Comparison of ENCODE assay signal across 10 mouse cellular contexts in the genomic region with DNA sequence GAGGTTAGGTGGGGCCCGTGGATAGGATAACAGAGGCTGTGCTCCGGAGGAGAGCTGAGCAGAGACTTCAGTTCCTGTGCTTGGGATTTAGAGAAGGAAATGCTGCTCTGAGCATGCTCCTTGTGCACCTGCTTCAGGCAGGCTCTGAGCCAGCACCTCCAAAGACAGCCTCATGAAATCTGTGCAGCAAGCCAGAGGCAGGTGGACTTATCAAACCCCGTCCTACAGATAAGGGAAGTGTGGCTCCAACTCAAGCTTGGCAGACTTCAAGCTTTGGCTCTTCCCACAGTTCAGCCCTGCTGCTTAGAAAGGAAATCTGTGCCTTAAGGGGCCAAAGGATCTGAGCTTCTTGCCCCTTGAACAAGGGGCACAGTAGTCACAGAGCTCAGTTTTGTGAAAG. TPM values are rescaled to one million over a fixed set of nuclear protein-coding genes. Genes with fewer than 3 reads are reported as not detected.
A peak's percentile ranks its signal among the peaks of the same experiment; 100 is the strongest.
DNase-seq lines count a peak whose midpoint lies in the region; ATAC-seq and TF ChIP-seq lines count a peak whose summit lies in the region.
"Had no signal": no experiment of that assay in that cellular context is flagged by ENCODE, and none has a peak within 500 bp of the region (broad histone marks: within the 10 kb centered on the region; RNA-seq: fewer than 3 reads in every experiment).

No protein-coding gene starts in this region.

- peak; percentile 60 to 72 for DNase-seq in cerebellum, adult 2 months
- DNase-seq in cerebellum, postnatal 4 days (ENCODE audit: low spot score in 2 of 2), result no peak
- no peak for DNase-seq in midbrain, embryonic 10.5 days (ENCODE audit: low spot score)
- DNase-seq in midbrain, embryonic 11.5 days (ENCODE audit: low spot score, missing footprints), result no peak
- no peak for DNase-seq in intestine, embryonic 14.5 days (ENCODE audit: low spot score)
- no peak for DNase-seq in layer of hippocampus, postnatal 14 days (ENCODE audit: low spot score in 2 of 2)
- DNase-seq in embryo, embryonic 10.5 days (ENCODE audit: low spot score), result no peak
- DNase-seq: adrenal gland, postnatal 10 days; gastrocnemius, postnatal 36 days had no signal

- H3K4me1 ChIP-seq in cerebellum, adult 2 months (ENCODE audit: control insufficient read depth, insufficient read depth, low read length), result peaks cover 39% of the 10 kb centered on the region
- H3K4me1 ChIP-seq in midbrain, embryonic 10.5 days, result peaks cover 63% of the 10 kb centered on the region
- H3K4me1 ChIP-seq in midbrain, embryonic 11.5 days (ENCODE audit: control insufficient read depth, insufficient read depth, low read length), result peaks cover 24% of the 10 kb centered on the region
- peaks cover 63% of the 10 kb centered on the region for H3K4me1 ChIP-seq in intestine, embryonic 14.5 days (replicated peaks; ENCODE audit: control insufficient read depth, insufficient read depth, low read length)
- peaks cover 54% of the 10 kb centered on the region for H3K4me1 ChIP-seq in stomach, embryonic 16.5 days (ENCODE audit: control insufficient read depth, insufficient read depth, low read length)

- H3K4me3 ChIP-seq in cerebellum, adult 2 months (replicated peaks; ENCODE audit: insufficient read depth, low read depth, low read length), result no peak overlapping the region
- H3K4me3 ChIP-seq in midbrain, embryonic 10.5 days, result no peak overlapping the region
- H3K4me3 ChIP-seq in midbrain, embryonic 11.5 days (ENCODE audit: low read depth, low read length), result no peak overlapping the region
- no peak overlapping the region for H3K4me3 ChIP-seq in intestine, embryonic 14.5 days (ENCODE audit: low read depth, low read length)
- no peak overlapping the region for H3K4me3 ChIP-seq in stomach, embryonic 16.5 days (replicated peaks; ENCODE audit: low read length)

- H3K9me3 ChIP-seq in midbrain, embryonic 10.5 days (replicated peaks), result no peaks in the 10 kb centered on the region
- H3K9me3 ChIP-seq in midbrain, embryonic 11.5 days (ENCODE audit: control insufficient read depth, low read length), result no peaks in the 10 kb centered on the region
- H3K9me3 ChIP-seq in intestine, embryonic 14.5 days (ENCODE audit: control insufficient read depth, low read length), result no peaks in the 10 kb centered on the region
- H3K9me3 ChIP-seq in stomach, embryonic 16.5 days (replicated peaks; ENCODE audit: control insufficient read depth, low read length), result no peaks in the 10 kb centered on the region

- H3K4me2 ChIP-seq in midbrain, embryonic 11.5 days, result no peak overlapping the region
- H3K4me2 ChIP-seq in intestine, embryonic 14.5 days (ENCODE audit: low read length), result 0 out of 2 replicates have a peak overlapping the region, but pooled peaks have one; percentile 8
- H3K4me2 ChIP-seq in stomach, embryonic 16.5 days (ENCODE audit: low read depth, low read length), result peak overlapping the region; percentile 28

- H3K36me3 ChIP-seq in midbrain, embryonic 10.5 days, result peaks cover 14% of the 10 kb centered on the region
- H3K36me3 ChIP-seq in midbrain, embryonic 11.5 days (ENCODE audit: control insufficient read depth, insufficient read depth, low read length), result no peaks in the 10 kb centered on the region; the same call in 1 of the 2 replicates
- H3K36me3 ChIP-seq in intestine, embryonic 14.5 days (ENCODE audit: control insufficient read depth, insufficient read depth, low read length), result no peaks in the 10 kb centered on the region
- no peaks in the 10 kb centered on the region for H3K36me3 ChIP-seq in stomach, embryonic 16.5 days (ENCODE audit: control insufficient read depth, insufficient read depth, low read length)

- H3K27ac ChIP-seq in cerebellum, adult 2 months (ENCODE audit: insufficient read depth, low read length), result no peak overlapping the region
- H3K27ac ChIP-seq in midbrain, embryonic 10.5 days (replicated peaks), result 0 out of 2 replicates have a peak overlapping the region, but pooled peaks have one; percentile 3
- no peak overlapping the region for H3K27ac ChIP-seq in midbrain, embryonic 11.5 days (ENCODE audit: low read depth, low read length)
- peak overlapping the region; percentile 34; the same call in 1 of the 2 replicates for H3K27ac ChIP-seq in intestine, embryonic 14.5 days (ENCODE audit: low read depth)
- H3K27ac ChIP-seq in stomach, embryonic 16.5 days (ENCODE audit: low read length), result peak overlapping the region; percentile 81

- TF ChIP-seq POLR2A in cerebellum, adult 2 months (IDR thresholded peaks at IDR 0.05; ENCODE audit: borderline replicate concordance, insufficient read depth, low read length), result no peak

- WGBS in cerebellum, adult 2 months, result 5% methylated on average over 3 of the region's 3 CpGs
- 76% methylated on average over 3 of the region's 3 CpGs for WGBS in midbrain, embryonic 10.5 days
- 84% methylated on average over 3 of the region's 3 CpGs for WGBS in midbrain, embryonic 11.5 days
- 49% methylated on average over 3 of the region's 3 CpGs for WGBS in intestine, embryonic 14.5 days
- 33% methylated on average over 3 of the region's 3 CpGs for WGBS in stomach, embryonic 16.5 days

- H3K9ac ChIP-seq in midbrain, embryonic 11.5 days (ENCODE audit: low read length), result no peak overlapping the region
- no peak overlapping the region for H3K9ac ChIP-seq in intestine, embryonic 14.5 days (ENCODE audit: low read length)
- peak overlapping the region; percentile 40; the same call in 1 of the 2 replicates for H3K9ac ChIP-seq in stomach, embryonic 16.5 days (ENCODE audit: low read length)

- TF ChIP-seq CTCF in cerebellum, adult 2 months (IDR thresholded peaks at IDR 0.05; ENCODE audit: borderline replicate concordance, insufficient read depth, low read depth, low read length), result no peak

- ATAC-seq in midbrain, embryonic 11.5 days (ENCODE audit: low FRiP score), result no peak
- ATAC-seq in intestine, embryonic 14.5 days (replicated peaks; ENCODE audit: low FRiP score, low TSS enrichment, low read depth), result no peak
- ATAC-seq in stomach, embryonic 16.5 days (ENCODE audit: insufficient read depth, low FRiP score), result peak; percentile 29

- no peaks in the 10 kb centered on the region for H3K27me3 ChIP-seq in cerebellum, adult 2 months (ENCODE audit: control insufficient read depth, insufficient read depth, low read length)
- H3K27me3 ChIP-seq in midbrain, embryonic 10.5 days (ENCODE audit: low read depth, poor library complexity, severe bottlenecking), result no peaks in the 10 kb centered on the region
- no peaks in the 10 kb centered on the region for H3K27me3 ChIP-seq in midbrain, embryonic 11.5 days (ENCODE audit: control insufficient read depth, insufficient read depth, low read length)
- H3K27me3 ChIP-seq in intestine, embryonic 14.5 days (replicated peaks; ENCODE audit: control insufficient read depth, insufficient read depth, low read length), result no peaks in the 10 kb centered on the region
- H3K27me3 ChIP-seq in stomach, embryonic 16.5 days (ENCODE audit: control insufficient read depth, insufficient read depth, low read length), result no peaks in the 10 kb centered on the region

RNA-seq across cellular contexts. Expression of a gene that starts 48.3 kb away (rescaled TPM):
- 39.2 and 40.0 TPM in 2 replicates for polyA plus RNA-seq in cerebellum, adult 2 months (2012; rRNA removed)
- polyA plus RNA-seq in midbrain, embryonic 10.5 days (2016; fragmentation: Nextera tagmentation; extraction: Ambion mirVana), result 83.4 and 120 TPM in 2 replicates
- polyA plus RNA-seq in midbrain, embryonic 11.5 days (2014; fragmentation: Nextera tagmentation; extraction: Ambion mirVana), result 112 and 118 TPM in 2 replicates
- polyA plus RNA-seq in intestine, embryonic 14.5 days (2014; fragmentation: Nextera tagmentation; extraction: Ambion mirVana), result 1,449 and 1,579 TPM in 2 replicates
- 1,649 and 1,814 TPM in 2 replicates for polyA plus RNA-seq in stomach, embryonic 16.5 days (2015; fragmentation: Nextera tagmentation; extraction: Ambion mirVana)
- total RNA-seq in layer of hippocampus, postnatal 14 days (2021), result 10 to 100 TPM; 22.3 to 24.9 TPM

Comparison
In these comparisons a context has a peak if more than half of its experiments do, and no peak if none do; other contexts are left out.
1. DNase-seq: peak in cerebellum, adult 2 months (2 of 2); none in cerebellum, postnatal 4 days (0 of 2), midbrain, embryonic 10.5 days (single experiment), midbrain, embryonic 11.5 days (single experiment), intestine, embryonic 14.5 days (single experiment), layer of hippocampus, postnatal 14 days (0 of 2) and embryo, embryonic 10.5 days (single experiment).
2. H3K27ac ChIP-seq: peak in midbrain, embryonic 10.5 days (single experiment), intestine, embryonic 14.5 days (single experiment) and stomach, embryonic 16.5 days (single experiment); none in cerebellum, adult 2 months (single experiment) and midbrain, embryonic 11.5 days (single experiment).
3. RNA of a gene that starts 48.3 kb away (polyA plus RNA-seq): 1,649 to 1,814 TPM in stomach, embryonic 16.5 days and 1,449 to 1,579 TPM in intestine, embryonic 14.5 days; 112 to 118 TPM in midbrain, embryonic 11.5 days, 83.4 to 120 TPM in midbrain, embryonic 10.5 days and 39.2 to 40.0 TPM in cerebellum, adult 2 months; every median in the first group is over 10 times any median in the second.